In genomic region chr6:101198284-101198942, GRCm38 (mm10) we compare ENCODE assay signal across 8 mouse cellular contexts.
DNase-seq lines count a peak whose midpoint lies in the region; ATAC-seq and TF ChIP-seq lines count a peak whose summit lies in the region.

No protein-coding gene starts in this region.

- TF ChIP-seq CTCF in intestine, postnatal 0 days (IDR thresholded peaks at IDR 0.05; ENCODE audit: low read depth), result no peak

- peak; percentile 7 for DNase-seq in kidney, adult 18-20 months
- DNase-seq in kidney, adult 11 months, result no peak
- DNase-seq in embryonic facial prominence, embryonic 14.5 days (ENCODE audit: low spot score), result peak; percentile 38
- peak; percentile 93 for DNase-seq in midbrain, embryonic 11.5 days (ENCODE audit: low spot score, missing footprints)

- H3K9me3 ChIP-seq in embryonic facial prominence, embryonic 14.5 days (ENCODE audit: control insufficient read depth, low read length), result no peaks in the 10 kb centered on the region
- H3K9me3 ChIP-seq in intestine, postnatal 0 days (ENCODE audit: control insufficient read depth), result no peaks in the 10 kb centered on the region
- H3K9me3 ChIP-seq in midbrain, embryonic 11.5 days (ENCODE audit: control insufficient read depth, low read length), result no peaks in the 10 kb centered on the region

- no peaks in the 10 kb centered on the region for H3K27me3 ChIP-seq in embryonic facial prominence, embryonic 14.5 days (replicated peaks; ENCODE audit: control insufficient read depth, insufficient read depth, low read length)
- no peaks in the 10 kb centered on the region; the same call in 1 of the 2 replicates for H3K27me3 ChIP-seq in intestine, postnatal 0 days (replicated peaks; ENCODE audit: control insufficient read depth, insufficient read depth, low read length)
- H3K27me3 ChIP-seq in midbrain, embryonic 11.5 days (ENCODE audit: control insufficient read depth, insufficient read depth, low read length), result no peaks in the 10 kb centered on the region

- H3K36me3 ChIP-seq in embryonic facial prominence, embryonic 14.5 days (ENCODE audit: control insufficient read depth, insufficient read depth, low read length), result no peaks in the 10 kb centered on the region
- H3K36me3 ChIP-seq in intestine, postnatal 0 days (ENCODE audit: control insufficient read depth, insufficient read depth), result no peaks in the 10 kb centered on the region
- H3K36me3 ChIP-seq in midbrain, embryonic 11.5 days (ENCODE audit: control insufficient read depth, insufficient read depth, low read length), result no peaks in the 10 kb centered on the region

- peaks cover 15% of the 10 kb centered on the region for H3K4me1 ChIP-seq in embryonic facial prominence, embryonic 14.5 days (ENCODE audit: control insufficient read depth, insufficient read depth, low read length)
- no peaks in the 10 kb centered on the region for H3K4me1 ChIP-seq in intestine, postnatal 0 days (replicated peaks; ENCODE audit: control insufficient read depth, insufficient read depth, low read length)
- peaks cover 23% of the 10 kb centered on the region for H3K4me1 ChIP-seq in midbrain, embryonic 11.5 days (ENCODE audit: control insufficient read depth, insufficient read depth, low read length)

- peak overlapping the region; percentile 20 for H3K4me3 ChIP-seq in embryonic facial prominence, embryonic 14.5 days (ENCODE audit: low read depth, low read length)
- no peak overlapping the region for H3K4me3 ChIP-seq in intestine, postnatal 0 days (ENCODE audit: low read depth, low read length)
- peak overlapping the region; percentile 31 for H3K4me3 ChIP-seq in midbrain, embryonic 11.5 days (ENCODE audit: low read depth, low read length)

- peak overlapping the region; percentile 32 for H3K9ac ChIP-seq in embryonic facial prominence, embryonic 14.5 days (ENCODE audit: low read depth, low read length)
- no peak overlapping the region for H3K9ac ChIP-seq in intestine, postnatal 0 days (ENCODE audit: low read depth, low read length)
- H3K9ac ChIP-seq in midbrain, embryonic 11.5 days (ENCODE audit: low read length), result peak overlapping the region; percentile 44

- H3K27ac ChIP-seq in embryonic facial prominence, embryonic 14.5 days (replicated peaks; ENCODE audit: low read depth, low read length), result peak overlapping the region; percentile 17; the same call in 1 of the 2 replicates
- H3K27ac ChIP-seq in intestine, postnatal 0 days (ENCODE audit: low read depth, low read length), result no peak overlapping the region
- peak overlapping the region; percentile 58 for H3K27ac ChIP-seq in midbrain, embryonic 11.5 days (ENCODE audit: low read depth, low read length)

- WGBS in embryonic facial prominence, embryonic 14.5 days, result 6% methylated on average over 24 of the region's 24 CpGs
- WGBS in intestine, postnatal 0 days, result 18% methylated on average over 24 of the region's 24 CpGs
- 3% methylated on average over 24 of the region's 24 CpGs for WGBS in midbrain, embryonic 11.5 days

- peak; percentile 51; the same call in 1 of the 2 replicates for ATAC-seq in embryonic facial prominence, embryonic 14.5 days (ENCODE audit: low read depth)
- ATAC-seq in intestine, postnatal 0 days, result no peak
- ATAC-seq in midbrain, embryonic 11.5 days (ENCODE audit: low FRiP score), result peak; percentile 89
- ATAC-seq in monocyte, adult 5-6 weeks (replicated peaks; ENCODE audit: insufficient number of reproducible peaks, low FRiP score, low TSS enrichment, poor library complexity, severe bottlenecking), result no peak
- no peak for ATAC-seq in CD4-positive, CD25-positive, alpha-beta regulatory T cell, adult 4 months
- no peak for ATAC-seq in erythroid progenitor cell, adult 5-6 weeks (replicated peaks; ENCODE audit: low FRiP score, poor library complexity, severe bottlenecking)

- peak overlapping the region; percentile 49 for H3K4me2 ChIP-seq in embryonic facial prominence, embryonic 14.5 days (ENCODE audit: low read depth, low read length)
- H3K4me2 ChIP-seq in intestine, postnatal 0 days (replicated peaks; ENCODE audit: low read depth), result peak overlapping the region; percentile 54
- peak overlapping the region; percentile 78 for H3K4me2 ChIP-seq in midbrain, embryonic 11.5 days

Comparison
In these comparisons a context has a peak if more than half of its experiments do, and no peak if none do; other contexts are left out.
1. ATAC-seq: peak in embryonic facial prominence, embryonic 14.5 days (single experiment) and midbrain, embryonic 11.5 days (single experiment); none in intestine, postnatal 0 days (single experiment), monocyte, adult 5-6 weeks (single experiment), CD4-positive, CD25-positive, alpha-beta regulatory T cell, adult 4 months (single experiment) and erythroid progenitor cell, adult 5-6 weeks (single experiment).
2. Peak in every context shown above with its lines, with median percentiles within 50 percentile points of each other: H3K4me2 ChIP-seq.